Mouse (Mus musculus) small intestine, adult 2 months (tissue): Measurements from ENCODE around the gene Pkp4.

Experiments
- CTCF ChIP-seq: fragments of 200-500 bp; IDR thresholded peaks from 2 replicates; pipeline ENCODE4 v1.5.1; 2012; ENCODE audit warnings: low read depth, mild to moderate bottlenecking, control low read depth, inconsistent platforms, low read length, moderate library complexity, mixed read lengths; ENCODE audit not compliant: insufficient replicate concordance, insufficient read length; ENCODE audit errors: extremely low read depth
- POLR2A ChIP-seq: fragments of 200-500 bp; IDR thresholded peaks from 2 replicates; pipeline ENCODE4 v1.6.1; 2012; ENCODE audit warnings: low read depth, mild to moderate bottlenecking, control low read depth, inconsistent platforms, low read length, moderate library complexity

DNA sequence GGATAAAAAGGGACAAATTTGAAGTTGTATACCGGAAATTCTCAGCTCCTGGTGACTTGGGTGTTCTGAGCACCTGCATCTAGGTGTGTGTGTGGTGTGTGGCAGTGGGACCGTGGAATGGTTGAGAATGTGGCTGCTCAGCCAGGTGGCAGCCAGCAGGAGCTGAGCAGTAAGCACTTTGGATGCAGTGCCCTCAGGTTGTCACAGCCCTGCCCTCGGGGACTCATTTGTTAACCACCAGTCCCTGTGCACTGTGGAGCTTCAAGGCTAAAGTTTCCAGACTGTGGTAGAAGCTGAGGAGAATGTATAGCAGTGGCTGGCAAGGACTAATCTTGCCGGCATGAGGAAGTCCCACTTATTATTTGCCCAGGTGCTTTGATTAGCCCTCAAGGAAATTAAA lies 7.2 kb downstream of the Pkp4 start:
- TF ChIP-seq POLR2A (no peak), CTCF (no peak)
